Mouse (Mus musculus) ES-E14 (cell line): ENCODE results near the gene Olfr1226. TPM values are rescaled to one million over a fixed set of nuclear protein-coding genes. Genes with fewer than 3 reads are reported as not detected.
"Not testable (repeated sequence)": the region's sequence is repeated elsewhere in the genome, so short reads cannot be mapped to it uniquely, and the experiment has no call there.

Experiments used
- DNase-seq: peaks from one replicate; pipeline ENCODE4 v3.0.0-alpha.2; 2013; ENCODE audit warnings: low read depth, low spot score
- H3K27ac ChIP-seq: 2 replicates; pipeline ENCODE4 v1.5.1; 2012; ENCODE audit warnings: low read depth, mild to moderate bottlenecking, low read length, moderate library complexity, mixed read lengths; ENCODE audit not compliant: poor library complexity, insufficient read depth, severe bottlenecking
- H3K36me3 ChIP-seq: 2 replicates; pipeline ENCODE4 v1.6.1; 2012; ENCODE audit warnings: mild to moderate bottlenecking, low read length, moderate library complexity, mixed read lengths; ENCODE audit not compliant: control insufficient read depth, poor library complexity, insufficient read depth, severe bottlenecking
- H3K4me1 ChIP-seq, 2 experiments: fragments of 150-350 bp in 1 of 2; sonication (generic) in 1 of 2; 2 replicates each; pipeline ENCODE4 v1.6.1; 2012; ENCODE audit warnings: low read length in 2 of 2, mild to moderate bottlenecking in 1 of 2, mixed read lengths in 1 of 2; ENCODE audit not compliant: control insufficient read depth in 2 of 2, insufficient read depth in 2 of 2, poor library complexity in 1 of 2
- H3K4me3 ChIP-seq, 2 experiments: fragments of 150-350 bp in 1 of 2; sonication (generic) in 1 of 2; 2 replicates each; pipeline ENCODE4 v1.5.1; 2012; ENCODE audit warnings: low read length in 2 of 2, low read depth in 1 of 2, mild to moderate bottlenecking in 1 of 2, mixed read lengths in 1 of 2; ENCODE audit not compliant: insufficient read depth in 1 of 2, poor library complexity in 1 of 2, severe bottlenecking in 1 of 2
- H3K9ac ChIP-seq: 2 replicates; pipeline ENCODE4 v1.6.1; 2012; ENCODE audit warnings: low read depth, mild to moderate bottlenecking, low read length, mixed read lengths; ENCODE audit not compliant: poor library complexity, insufficient read depth, severe bottlenecking
- H3K9me3 ChIP-seq: fragments of 150-350 bp; sonication (generic); 2 replicates; pipeline ENCODE4 v1.6.1; 2012; ENCODE audit warnings: low read depth, mild to moderate bottlenecking, low read length; ENCODE audit not compliant: control insufficient read depth, insufficient read depth
- CHD2 ChIP-seq: IDR thresholded peaks from 2 replicates; pipeline ENCODE4 v1.6.1; 2014; ENCODE audit warnings: mild to moderate bottlenecking, low read depth, low read length, inconsistent platforms
- HCFC1 ChIP-seq: IDR thresholded peaks from 2 replicates; pipeline ENCODE4 v1.6.1; 2012; ENCODE audit warnings: low read length, inconsistent platforms, borderline replicate concordance; ENCODE audit not compliant: insufficient read depth
- MAFK ChIP-seq: IDR thresholded peaks from 2 replicates; pipeline ENCODE4 v1.6.1; 2014; ENCODE audit warnings: mild to moderate bottlenecking, low read depth, low read length, inconsistent platforms; ENCODE audit not compliant: insufficient read depth
- ZC3H11A ChIP-seq: IDR thresholded peaks from 2 replicates; pipeline ENCODE4 v1.6.1; 2012; ENCODE audit warnings: low read depth, mild to moderate bottlenecking, inconsistent platforms, low read length, borderline replicate concordance
- ZNF384 ChIP-seq: IDR thresholded peaks from 2 replicates; pipeline ENCODE4 v1.6.1; 2012; ENCODE audit warnings: low read depth, low read length, inconsistent platforms
- in situ Hi-C, 2 experiments: fragments of 600-800 bp; cut with MboI; formaldehyde crosslinking; loops; one replicate each; pipeline ENCODE4 v1.15.1; 2025; ENCODE audit warnings: low sequenced_read_pairs in 2 of 2, inconsistent platforms in 1 of 2; ENCODE audit not compliant: unreplicated experiment in 2 of 2
- total RNA-seq: library from RNA; depleted of rRNA; stranded (reverse); fragments of 300-350 nt; gene quantifications from 2 replicates; pipeline ENCODE4 v1.2.3, GENCODE M21; 2012; rRNA removed

Gene Olfr1226
- not detected in 2 replicates for total RNA-seq

DNA sequence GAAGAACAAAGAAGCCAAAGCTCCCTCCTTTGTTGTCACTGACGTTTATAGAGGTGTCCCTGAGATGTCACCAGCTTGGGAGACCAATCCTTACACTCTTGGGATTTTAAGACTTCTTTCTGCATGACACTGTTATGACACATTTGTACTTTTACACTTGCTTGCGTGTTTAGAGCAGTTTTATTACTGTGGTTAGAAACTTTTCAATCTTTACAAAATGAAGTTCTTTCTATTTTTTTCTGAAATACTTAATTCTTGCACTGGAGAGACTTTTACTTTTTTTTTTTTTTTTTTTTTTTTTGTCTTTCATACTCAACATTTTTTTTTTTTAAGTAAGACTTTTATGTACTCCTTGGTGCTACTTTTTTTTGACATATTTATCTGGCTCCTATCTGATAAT, at the start of gene Olfr1226:
Olfr1226 (minus strand) TSS at position 101 of the 400 bp plus-strand sequence.
- H3K36me3 ChIP-seq: no peaks in the 10 kb centered on the region
- no peak within 1 kb of the TSS for H3K9ac ChIP-seq
- no peaks in the 10 kb centered on the region for H3K9me3 ChIP-seq
- no peaks in the 10 kb centered on the region for H3K4me1 ChIP-seq
- H3K27ac ChIP-seq: no peak within 1 kb of the TSS
- in situ Hi-C loops: no loop called here
- no peak within 1 kb of the TSS for H3K4me3 ChIP-seq
- TF ChIP-seq ZNF384 (no peak), HCFC1 (no peak), MAFK (no peak), CHD2 (no peak), ZC3H11A (no peak)
- DNase-seq: no peak

DNA sequence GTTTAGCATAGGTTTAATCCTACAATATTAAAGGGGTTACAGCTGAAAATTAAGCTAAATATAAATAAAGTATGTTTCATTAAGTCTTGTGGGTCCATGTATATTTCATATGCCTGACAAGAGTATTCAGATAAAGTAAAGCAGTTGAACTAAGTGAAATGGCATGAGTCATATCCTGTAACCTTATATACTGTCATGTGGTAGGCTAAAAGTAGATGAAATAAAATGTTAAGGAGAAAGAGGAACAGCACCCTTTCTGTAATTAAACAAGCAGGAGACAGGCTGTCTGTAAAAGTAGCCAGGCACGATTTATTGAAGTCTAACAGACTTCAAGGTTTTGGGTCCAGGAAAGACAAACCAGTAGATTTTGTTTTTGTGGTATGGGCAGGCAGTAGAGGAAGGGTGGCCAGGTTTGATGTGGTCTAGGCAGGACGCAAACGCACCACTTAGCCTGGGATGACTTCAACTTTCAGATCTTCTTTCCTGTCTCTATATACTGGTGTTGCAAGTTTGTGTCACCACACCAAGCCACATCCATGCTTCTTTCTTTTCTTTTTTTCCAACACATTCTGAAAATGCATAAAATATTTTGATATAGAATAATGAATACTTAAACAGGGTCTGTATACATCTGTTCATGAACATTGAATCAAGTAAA, 3.4 kb downstream of the Olfr1226 start:
- H3K9me3 ChIP-seq: no peaks in the 10 kb centered on the region
- no peak for TF ChIP-seq HCFC1
- TF ChIP-seq CHD2: no peak
- no peak for TF ChIP-seq ZC3H11A
- no peak for TF ChIP-seq ZNF384
- no peak for TF ChIP-seq MAFK
- no peaks in the 10 kb centered on the region for H3K36me3 ChIP-seq
- H3K4me3 ChIP-seq: no peak overlapping the region
- no peaks in the 10 kb centered on the region for H3K4me1 ChIP-seq
- in situ Hi-C loops: no loop called here
- H3K27ac ChIP-seq: no peak overlapping the region
- DNase-seq: no peak
- H3K9ac ChIP-seq: no peak overlapping the region

DNA sequence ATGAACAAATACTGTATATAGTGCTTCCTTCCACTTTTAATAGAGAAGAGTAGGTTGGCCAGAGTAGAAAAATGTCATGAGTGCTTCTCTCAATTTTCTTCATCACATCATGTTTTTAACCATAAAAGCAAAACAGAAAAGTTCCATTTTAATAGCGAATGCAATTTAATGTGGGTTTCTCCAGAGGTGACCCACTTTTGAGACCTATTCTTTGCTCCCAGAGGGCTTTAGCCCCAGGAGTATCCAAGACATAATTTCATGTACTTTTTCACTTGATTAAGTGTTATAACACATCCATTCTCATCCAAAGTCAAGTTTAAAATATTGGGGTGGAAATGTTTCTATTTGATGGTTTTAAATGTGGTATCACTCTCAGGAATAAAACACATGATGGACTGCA, 25.3 kb downstream of the Olfr1226 start, which contains the start of gene Olfr1225:
Olfr1225 (minus strand) TSS at position 101 of the 400 bp plus-strand sequence.
- in situ Hi-C loops: no loop called here
- H3K36me3 ChIP-seq: no peaks in the 10 kb centered on the region
- H3K9ac ChIP-seq: no peak within 1 kb of the TSS
- H3K9me3 ChIP-seq: no peaks in the 10 kb centered on the region
- H3K27ac ChIP-seq: no peak within 1 kb of the TSS
- DNase-seq: no peak
- TF ChIP-seq ZC3H11A: no peak
- no peak for TF ChIP-seq ZNF384
- TF ChIP-seq MAFK: no peak
- no peak for TF ChIP-seq HCFC1
- no peaks in the 10 kb centered on the region for H3K4me1 ChIP-seq
- no peak within 1 kb of the TSS for H3K4me3 ChIP-seq

DNA sequence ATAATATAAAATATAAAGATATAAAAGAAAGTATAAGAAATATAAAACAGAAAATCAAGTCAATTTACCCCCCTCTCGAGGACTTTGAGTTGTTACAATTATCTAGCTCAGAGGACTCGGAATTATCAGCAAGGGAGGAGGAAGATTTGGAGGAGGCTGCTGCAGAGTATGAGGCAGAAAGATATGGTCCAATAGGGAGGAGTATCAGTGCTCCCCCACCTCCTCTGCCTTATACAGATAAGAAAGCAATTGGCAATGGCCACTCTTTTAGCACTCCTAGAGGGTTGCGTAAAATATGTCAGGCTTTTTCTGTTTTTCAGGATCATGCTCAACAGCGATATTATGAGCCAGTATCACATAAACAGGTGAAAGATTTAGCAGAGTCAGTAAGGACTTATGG, 35.1 kb downstream of the Olfr1226 start:
- H3K27ac ChIP-seq, H3K4me3 ChIP-seq, H3K9me3 ChIP-seq, H3K4me1 ChIP-seq, in situ Hi-C loops, DNase-seq, H3K36me3 ChIP-seq, H3K9ac ChIP-seq: not testable (repeated sequence)

DNA sequence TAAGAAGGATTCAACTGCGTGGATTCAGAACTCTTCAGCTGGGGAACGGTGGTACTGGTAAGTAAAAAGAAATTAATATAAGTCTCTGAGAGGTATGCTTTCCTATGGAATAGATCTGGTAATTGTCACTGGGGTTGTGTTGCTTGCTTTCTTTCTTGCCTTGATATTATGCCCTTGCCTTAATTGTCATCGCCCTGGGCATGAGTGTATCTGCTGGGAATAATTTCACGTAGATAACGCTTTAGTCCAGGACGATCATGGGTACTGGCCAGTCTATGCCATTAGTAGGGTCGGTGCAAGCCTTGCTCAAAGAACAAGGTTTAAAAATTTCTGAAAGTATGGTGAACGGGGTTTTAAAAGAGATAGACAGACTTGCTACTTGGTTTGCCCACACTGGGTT, 35.9 kb downstream of the Olfr1226 start, which contains the start of gene Olfr1224-ps1:
Olfr1224-ps1 (minus strand) TSS at position 101 of the 400 bp plus-strand sequence.
- in situ Hi-C loops, H3K4me3 ChIP-seq, H3K4me1 ChIP-seq, H3K27ac ChIP-seq, H3K9me3 ChIP-seq, H3K9ac ChIP-seq, DNase-seq, H3K36me3 ChIP-seq: not testable (repeated sequence)
